Mouse (Mus musculus): Measurements from ENCODE around the gene Scpep1. TPM values are rescaled to one million over a fixed set of nuclear protein-coding genes. Genes with fewer than 3 reads are reported as not detected.

Scpep1 gene
- total and polyA plus RNA-seq, 2 experiments from 2014 or later = 27.4 to 28.9 TPM

DNA sequence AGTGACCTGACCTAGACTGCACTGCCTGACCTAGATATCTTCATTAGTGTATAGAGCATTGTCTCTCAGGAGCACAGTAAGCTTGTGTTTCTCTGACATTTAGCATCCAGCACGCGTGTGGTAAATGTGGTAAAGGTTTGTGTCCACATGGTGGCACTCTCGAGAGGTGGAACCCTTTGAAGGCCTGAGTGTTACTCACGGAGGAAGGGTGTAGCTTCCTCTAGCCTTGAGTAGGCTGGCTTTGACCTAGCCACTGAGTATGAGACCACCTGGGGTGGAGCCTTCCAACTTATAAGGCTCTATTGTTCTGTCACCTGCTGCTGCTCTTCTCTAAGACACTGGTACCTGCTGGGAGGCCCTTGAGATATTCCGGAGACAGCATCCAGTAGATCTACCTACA lies 38.4 kb upstream of the Scpep1 start:
- Histone ChIP-seq H3K36me3 (ENCODE audit: insufficient read depth) (peaks cover 15% of the 10 kb centered on the region), H3K9me3 (ENCODE audit: low read length) (no peaks in the 10 kb centered on the region), H3K27ac (ENCODE audit: low read depth, low read length) (no peak overlapping the region), H3K9ac (no peak overlapping the region), H3K4me3 (ENCODE audit: low read depth, low read length) (no peak overlapping the region), H3K27me3 (ENCODE audit: insufficient read depth, low read length) (0 out of 2 replicates have a peak, but pooled peaks cover under 1% of the 10 kb centered on the region), H3K4me1 (ENCODE audit: insufficient read depth) (no peaks in the 10 kb centered on the region), H3K4me2 (ENCODE audit: low read depth) (no peak overlapping the region)
- ATAC-seq (no peak), DNase-seq (peak; percentile 32)
- 14% methylated on average over 5 of the region's 5 CpGs for WGBS
- peak; percentile 53 for TF ChIP-seq CTCF (IDR thresholded peaks at IDR 0.05; ENCODE audit: low read depth)

DNA sequence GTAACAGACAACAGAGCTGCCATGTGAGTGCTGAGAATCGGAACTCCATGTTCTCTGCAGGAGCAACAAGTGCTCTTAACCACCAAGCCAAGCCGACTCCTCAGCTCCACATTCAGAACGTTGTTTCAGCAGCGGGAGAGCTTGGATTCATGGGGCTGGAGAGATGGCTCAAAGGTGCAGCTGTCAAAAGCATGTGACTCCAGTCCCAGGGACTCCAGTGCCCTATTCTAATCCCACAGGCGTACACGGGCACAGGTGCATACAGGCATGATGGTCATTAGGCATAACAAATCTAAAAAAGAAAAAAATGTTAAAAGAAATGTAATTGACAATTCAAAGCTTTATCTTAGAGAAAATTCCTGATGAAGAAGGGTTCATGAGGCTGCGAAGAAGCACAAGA lies 37.9 kb upstream of the Scpep1 start:
- Histone ChIP-seq H3K9me3 (ENCODE audit: low read length) (no peaks in the 10 kb centered on the region), H3K4me3 (ENCODE audit: low read depth, low read length) (no peak overlapping the region), H3K36me3 (ENCODE audit: insufficient read depth) (peaks cover 19% of the 10 kb centered on the region), H3K4me1 (ENCODE audit: insufficient read depth) (no peaks in the 10 kb centered on the region), H3K4me2 (ENCODE audit: low read depth) (no peak overlapping the region), H3K27me3 (ENCODE audit: insufficient read depth, low read length) (no peaks in the 10 kb centered on the region), H3K27ac (ENCODE audit: low read depth, low read length) (no peak overlapping the region), H3K9ac (no peak overlapping the region)
- WGBS = 49% methylated on average over 7 of the region's 7 CpGs
- ATAC-seq (no peak), DNase-seq (no peak)
- TF ChIP-seq CTCF (IDR thresholded peaks at IDR 0.05; ENCODE audit: low read depth) = no peak

DNA sequence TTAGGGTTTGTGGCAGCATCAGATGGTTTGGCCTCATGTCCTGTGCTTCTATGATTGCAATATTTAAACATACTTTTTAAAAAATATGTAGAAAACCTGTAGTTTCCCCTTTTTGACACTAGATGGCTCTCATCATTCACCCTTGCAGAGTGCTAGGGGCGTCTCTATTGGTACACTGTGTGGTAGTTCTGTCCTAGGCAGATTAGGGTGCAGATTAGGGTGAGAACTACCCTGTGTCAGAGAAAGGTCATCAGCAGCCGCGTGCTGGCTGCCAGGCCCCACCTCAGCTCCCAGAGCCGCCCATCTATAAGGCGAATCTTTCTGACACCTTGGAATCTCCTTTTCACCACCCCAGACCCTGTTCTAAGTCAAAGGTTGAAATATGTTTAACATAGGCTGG lies 34.3 kb upstream of the Scpep1 start:
- DNase-seq (peak; percentile 16), ATAC-seq (peak; percentile 53; the same call in 1 of the 2 replicates)
- peak; percentile 54 for TF ChIP-seq CTCF (IDR thresholded peaks at IDR 0.05; ENCODE audit: low read depth)
- no peaks in the 10 kb centered on the region for H3K4me1 ChIP-seq (ENCODE audit: insufficient read depth)
- H3K27me3 ChIP-seq (ENCODE audit: insufficient read depth, low read length) = no peaks in the 10 kb centered on the region
- no peak overlapping the region for H3K9ac ChIP-seq
- H3K27ac ChIP-seq (ENCODE audit: low read depth, low read length) = no peak overlapping the region
- no peak overlapping the region for H3K4me2 ChIP-seq (ENCODE audit: low read depth)
- peaks cover 44% of the 10 kb centered on the region for H3K36me3 ChIP-seq (ENCODE audit: insufficient read depth)
- H3K9me3 ChIP-seq (ENCODE audit: low read length) = no peaks in the 10 kb centered on the region
- no peak overlapping the region for H3K4me3 ChIP-seq (ENCODE audit: low read depth, low read length)
- 79% methylated on average over 5 of the region's 5 CpGs for WGBS

DNA sequence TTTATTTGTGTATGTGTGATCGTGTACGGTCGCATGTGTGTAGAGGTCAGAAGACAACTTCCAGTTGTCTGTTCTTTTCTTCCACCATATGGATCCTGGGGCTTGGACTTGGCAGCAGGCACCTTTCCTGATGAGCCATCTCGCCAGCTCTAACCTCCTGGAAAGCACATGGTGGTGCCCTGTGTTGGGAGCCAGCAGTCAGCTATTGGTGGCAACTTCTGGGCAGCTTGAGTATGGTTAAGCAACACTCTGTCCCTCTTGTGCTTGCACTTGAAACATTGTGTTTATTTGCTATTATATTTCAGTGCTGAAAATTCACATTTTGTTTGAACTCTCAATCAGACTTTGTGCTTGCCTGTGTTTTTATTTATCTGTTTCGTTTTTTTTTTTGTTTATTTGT lies 33.7 kb upstream of the Scpep1 start:
- H3K4me3 ChIP-seq (ENCODE audit: low read depth, low read length) = no peak overlapping the region
- no peaks in the 10 kb centered on the region for H3K27me3 ChIP-seq (ENCODE audit: insufficient read depth, low read length)
- ATAC-seq (no peak), DNase-seq (no peak)
- peaks cover 46% of the 10 kb centered on the region for H3K36me3 ChIP-seq (ENCODE audit: insufficient read depth)
- H3K9ac ChIP-seq = no peak overlapping the region
- no peaks in the 10 kb centered on the region for H3K4me1 ChIP-seq (ENCODE audit: insufficient read depth)
- 77% methylated on average over 5 of the region's 5 CpGs for WGBS
- H3K4me2 ChIP-seq (ENCODE audit: low read depth) = no peak overlapping the region
- TF ChIP-seq CTCF (IDR thresholded peaks at IDR 0.05; ENCODE audit: low read depth) = no peak
- H3K9me3 ChIP-seq (ENCODE audit: low read length) = no peaks in the 10 kb centered on the region
- H3K27ac ChIP-seq (ENCODE audit: low read depth, low read length) = no peak overlapping the region

DNA sequence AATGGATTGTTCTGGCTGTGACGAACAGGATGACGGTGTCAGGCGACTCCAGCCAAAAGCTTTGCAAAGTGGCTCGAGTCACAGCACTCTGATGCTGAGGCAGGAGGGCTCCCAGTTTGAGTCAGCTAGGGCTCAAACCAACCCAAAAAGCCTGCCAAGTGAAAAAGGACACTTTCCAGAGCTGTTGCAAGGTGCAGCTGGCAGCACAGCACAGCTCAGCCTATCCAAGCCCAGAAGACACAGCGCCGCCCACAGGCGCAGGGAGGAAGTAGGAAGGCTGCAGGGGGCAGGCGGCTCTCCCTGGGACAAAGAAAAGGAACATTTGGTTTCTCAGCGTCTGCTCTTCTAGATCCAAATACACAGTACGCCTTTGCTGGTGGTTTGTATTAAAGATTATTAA lies 31.4 kb upstream of the Scpep1 start:
- Histone ChIP-seq H3K36me3 (ENCODE audit: insufficient read depth) (peaks cover 67% of the 10 kb centered on the region), H3K9me3 (ENCODE audit: low read length) (no peaks in the 10 kb centered on the region), H3K27me3 (ENCODE audit: insufficient read depth, low read length) (no peaks in the 10 kb centered on the region), H3K9ac (no peak overlapping the region), H3K4me2 (ENCODE audit: low read depth) (no peak overlapping the region), H3K27ac (ENCODE audit: low read depth, low read length) (no peak overlapping the region), H3K4me3 (ENCODE audit: low read depth, low read length) (no peak overlapping the region), H3K4me1 (ENCODE audit: insufficient read depth) (no peaks in the 10 kb centered on the region)
- TF ChIP-seq CTCF (IDR thresholded peaks at IDR 0.05; ENCODE audit: low read depth) = no peak
- ATAC-seq (no peak), DNase-seq (no peak)
- WGBS = 86% methylated on average over 10 of the region's 10 CpGs

DNA sequence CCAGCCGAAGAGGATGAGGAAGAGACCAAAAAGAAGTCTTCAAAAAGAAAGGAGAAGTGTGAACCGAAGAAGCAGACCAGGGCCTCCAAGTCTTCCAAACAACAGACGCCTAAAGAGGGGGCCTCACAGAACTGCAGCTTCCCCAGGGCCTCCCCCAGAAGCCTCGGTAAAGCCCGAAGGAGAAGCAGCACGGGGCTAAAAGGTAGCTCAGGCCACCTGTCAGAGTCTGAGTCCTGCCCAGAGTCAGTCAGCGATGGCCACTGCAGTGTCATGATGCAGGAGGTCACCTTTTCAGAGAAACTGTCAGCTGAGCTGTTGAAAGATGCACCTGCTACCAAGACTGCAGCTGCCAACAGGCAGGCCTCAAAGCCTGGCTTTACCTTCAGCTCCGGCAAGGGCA lies 26.1 kb upstream of the Scpep1 start:
- Histone ChIP-seq H3K4me3 (ENCODE audit: low read depth, low read length) (no peak overlapping the region), H3K27ac (ENCODE audit: low read depth, low read length) (no peak overlapping the region), H3K27me3 (ENCODE audit: insufficient read depth, low read length) (no peaks in the 10 kb centered on the region), H3K9me3 (ENCODE audit: low read length) (no peaks in the 10 kb centered on the region), H3K4me2 (ENCODE audit: low read depth) (no peak overlapping the region), H3K4me1 (ENCODE audit: insufficient read depth) (no peaks in the 10 kb centered on the region), H3K36me3 (ENCODE audit: insufficient read depth) (peaks cover 43% of the 10 kb centered on the region), H3K9ac (no peak overlapping the region)
- no peak for TF ChIP-seq CTCF (IDR thresholded peaks at IDR 0.05; ENCODE audit: low read depth)
- WGBS = 93% methylated on average over 8 of the region's 8 CpGs
- ATAC-seq (no peak), DNase-seq (no peak)

DNA sequence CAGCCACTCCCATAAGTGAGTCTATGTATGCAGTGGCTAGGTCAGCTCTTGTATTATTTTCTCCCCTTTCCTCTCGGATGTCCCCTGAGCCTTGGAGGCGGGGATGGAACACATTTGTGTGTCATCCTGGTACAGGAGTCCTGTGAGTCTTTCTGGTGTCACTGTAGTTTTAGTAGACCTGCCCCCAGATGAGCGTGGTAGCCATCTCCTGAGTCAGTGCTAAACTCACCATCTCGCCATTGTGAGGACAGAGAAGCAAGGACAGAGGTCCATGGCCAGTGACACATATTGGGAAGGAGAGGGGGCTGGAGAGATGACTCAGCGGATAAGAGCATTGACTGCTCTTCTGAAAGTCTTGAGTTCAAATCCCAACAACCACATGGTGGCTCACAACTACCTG lies 21.9 kb upstream of the Scpep1 start:
- no peak overlapping the region for H3K4me3 ChIP-seq (ENCODE audit: low read depth, low read length)
- H3K27ac ChIP-seq (ENCODE audit: low read depth, low read length) = no peak overlapping the region
- WGBS = 95% methylated on average over 5 of the region's 5 CpGs
- peaks cover 11% of the 10 kb centered on the region for H3K36me3 ChIP-seq (ENCODE audit: insufficient read depth)
- no peak overlapping the region for H3K4me2 ChIP-seq (ENCODE audit: low read depth)
- DNase-seq (no peak), ATAC-seq (no peak)
- no peaks in the 10 kb centered on the region for H3K4me1 ChIP-seq (ENCODE audit: insufficient read depth)
- no peak overlapping the region for H3K9ac ChIP-seq
- no peak for TF ChIP-seq CTCF (IDR thresholded peaks at IDR 0.05; ENCODE audit: low read depth)
- H3K27me3 ChIP-seq (ENCODE audit: insufficient read depth, low read length) = no peaks in the 10 kb centered on the region
- no peaks in the 10 kb centered on the region for H3K9me3 ChIP-seq (ENCODE audit: low read length)

DNA sequence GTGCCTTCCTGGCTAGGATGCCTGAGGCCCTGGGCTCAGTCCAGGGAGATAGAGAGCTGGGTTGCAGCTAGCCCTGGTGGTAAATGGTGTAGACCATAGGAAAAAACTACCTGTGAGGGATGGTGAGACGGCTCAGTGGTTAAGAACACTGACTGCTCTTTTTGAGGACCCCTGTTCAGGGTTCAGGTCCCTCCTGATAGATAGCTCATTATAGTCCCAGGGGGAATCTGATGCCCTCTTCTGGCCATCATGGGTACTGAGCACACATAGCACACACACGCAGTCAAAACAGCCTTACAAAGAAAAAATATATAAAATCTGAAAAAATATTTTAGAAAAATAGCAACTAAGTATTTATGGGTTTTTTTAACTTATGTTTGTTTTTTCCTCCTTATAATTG lies 21.1 kb upstream of the Scpep1 start:
- H3K4me2 ChIP-seq (ENCODE audit: low read depth) = no peak overlapping the region
- ATAC-seq = no peak
- TF ChIP-seq CTCF (IDR thresholded peaks at IDR 0.05; ENCODE audit: low read depth) = peak; percentile 54
- H3K36me3 ChIP-seq (ENCODE audit: insufficient read depth) = 0 out of 2 replicates have a peak, but pooled peaks cover 3% of the 10 kb centered on the region
- H3K4me3 ChIP-seq (ENCODE audit: low read depth, low read length) = no peak overlapping the region
- 90% methylated on average over 2 of the region's 2 CpGs for WGBS
- H3K27me3 ChIP-seq (ENCODE audit: insufficient read depth, low read length) = no peaks in the 10 kb centered on the region
- no peak overlapping the region for H3K27ac ChIP-seq (ENCODE audit: low read depth, low read length)
- H3K9me3 ChIP-seq (ENCODE audit: low read length) = no peaks in the 10 kb centered on the region
- no peak overlapping the region for H3K9ac ChIP-seq
- H3K4me1 ChIP-seq (ENCODE audit: insufficient read depth) = no peaks in the 10 kb centered on the region
- no peak for DNase-seq
